Mouse (Mus musculus): Measurements from ENCODE around the gene Hint1.
"Not testable (repeated sequence)": the region's sequence is repeated elsewhere in the genome, so short reads cannot be mapped to it uniquely, and the experiment has no call there.

Hint1 gene

DNA sequence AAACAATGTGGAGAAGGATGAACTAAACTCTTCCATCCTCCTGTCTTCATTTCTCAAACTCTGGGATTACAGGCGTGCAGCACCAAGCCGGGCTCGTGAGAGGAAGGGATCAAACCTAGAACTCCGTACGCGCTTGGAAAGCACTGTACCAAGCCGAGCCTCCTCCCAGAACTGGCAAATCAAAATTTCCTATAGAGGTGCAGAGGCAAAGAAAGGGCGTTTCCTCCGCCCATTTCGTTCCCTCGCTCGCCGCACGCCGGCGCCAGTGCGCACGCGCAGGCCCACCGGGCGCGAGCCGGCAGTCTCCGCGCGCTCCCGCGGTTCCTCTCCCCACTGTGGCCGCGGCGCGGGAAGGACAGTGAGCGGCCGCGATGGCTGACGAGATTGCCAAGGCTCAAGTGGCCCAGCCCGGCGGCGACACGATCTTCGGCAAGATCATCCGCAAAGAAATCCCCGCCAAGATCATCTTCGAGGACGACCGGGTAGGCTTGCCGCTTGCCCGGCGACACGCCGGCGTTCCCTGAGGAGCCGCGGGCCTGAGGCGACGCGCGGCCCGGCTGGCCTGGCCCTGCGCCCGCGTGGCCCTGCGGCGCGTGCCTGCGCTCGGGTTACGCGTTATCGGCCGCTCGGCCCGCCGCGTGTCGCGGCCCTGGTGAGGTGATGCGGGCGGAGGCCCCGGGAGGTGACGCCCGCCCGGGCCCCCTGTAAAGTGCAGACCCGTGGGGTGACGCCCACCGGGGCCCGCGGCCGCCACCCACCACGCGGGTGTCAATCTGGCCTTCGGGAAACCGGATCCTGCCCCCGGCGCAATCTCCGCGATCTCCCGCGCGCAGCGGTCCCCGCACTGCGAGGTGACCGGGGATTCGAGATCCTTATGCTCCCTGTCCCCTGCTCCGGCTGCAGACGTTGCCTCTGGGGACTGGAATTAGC, at the start of gene Hint1:
TSS of gene Hint1 (plus strand) at position 265 of the 930 bp plus-strand sequence.
- DNase-seq = peak; percentile 92 to 94

DNA sequence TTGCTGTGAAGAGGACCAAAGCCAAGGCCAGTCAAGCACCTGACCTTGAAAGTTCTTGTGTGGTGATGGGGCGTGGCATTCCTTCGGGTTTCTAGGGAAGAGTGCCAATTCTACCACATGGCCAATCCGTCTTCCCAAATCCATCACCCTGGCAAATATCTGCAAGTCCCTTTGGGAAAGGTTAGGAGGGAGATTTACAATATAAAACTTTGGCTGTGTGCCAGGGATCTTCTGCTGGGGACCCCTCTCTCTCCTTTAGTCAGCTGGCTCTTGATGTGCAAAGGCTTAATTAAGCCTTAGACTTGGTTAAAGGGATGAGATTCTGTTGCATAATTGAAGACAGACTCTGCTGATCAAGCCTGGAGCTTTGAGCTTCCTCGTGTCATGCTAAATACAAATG, 48.7 kb upstream of the Hint1 start:
- DNase-seq = no peak

DNA sequence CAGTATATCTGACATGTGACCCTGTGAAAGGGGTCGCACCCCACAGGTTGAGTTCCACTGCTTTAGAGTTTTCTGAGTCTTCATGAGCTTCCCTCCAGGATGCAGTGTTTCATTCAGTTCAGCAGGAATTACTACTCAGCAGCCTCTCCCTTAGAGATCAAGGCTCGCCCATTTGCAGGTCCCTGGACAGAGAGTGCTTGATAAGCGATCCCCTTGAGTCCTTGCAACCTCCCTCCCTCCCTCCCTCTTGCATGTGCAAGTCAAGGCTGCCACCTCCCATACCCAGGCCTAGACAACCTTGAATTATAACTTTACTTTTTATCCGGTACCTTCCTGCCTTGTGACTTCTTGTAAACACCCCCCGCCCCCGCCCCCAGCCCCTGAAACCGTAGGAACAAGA, 46.7 kb upstream of the Hint1 start:
- no peak for DNase-seq

DNA sequence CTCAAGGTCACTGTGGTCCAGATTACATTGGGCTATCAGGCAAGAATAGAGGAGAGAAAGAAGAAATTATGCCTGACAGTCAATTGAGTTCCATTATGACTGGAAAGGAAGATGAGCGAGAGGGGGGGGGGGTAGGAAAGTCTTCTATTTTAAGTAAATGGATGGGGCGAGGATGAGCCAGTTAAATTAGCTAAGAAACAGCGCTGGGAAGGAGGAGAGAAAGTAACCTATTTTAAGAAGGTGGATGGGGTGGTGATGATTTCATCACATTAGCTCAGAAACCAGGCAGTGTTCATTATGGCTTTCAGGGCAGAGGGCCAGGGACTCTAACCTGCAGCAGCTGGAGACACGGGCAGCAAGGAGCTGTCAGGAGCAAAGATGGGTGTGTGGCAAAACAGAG, 42.7 kb upstream of the Hint1 start:
- DNase-seq = no peak

- no peak for DNase-seq
Measured at GRCm38 (mm10) chr11:54825774-54826173, 40.4 kb upstream of the Hint1 start.

GRCm38 (mm10) chr11:54826819-54827218, 39.4 kb upstream of the Hint1 start:
- no peak for DNase-seq

GRCm38 (mm10) chr11:54833833-54834232, 32.4 kb upstream of the Hint1 start:
- no peak for DNase-seq

DNA sequence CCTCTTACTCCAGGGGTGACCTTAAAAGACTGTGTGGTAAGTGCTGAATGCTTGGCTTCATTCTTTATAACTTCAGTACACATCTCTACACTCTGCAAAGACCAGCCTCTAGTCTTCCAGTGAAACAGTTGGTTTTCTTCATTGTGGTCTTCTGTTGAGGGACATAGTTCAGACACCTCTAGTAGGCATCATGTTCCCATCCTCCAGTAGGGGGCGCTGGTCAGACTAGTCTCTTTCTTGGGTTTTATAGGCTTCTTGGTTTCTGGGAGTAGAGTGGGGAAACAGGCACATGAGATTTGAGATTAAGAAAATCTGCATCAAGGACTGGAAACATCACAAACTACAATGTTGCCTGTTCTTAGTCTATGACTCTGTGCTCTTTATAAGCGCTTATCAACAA, 31.6 kb upstream of the Hint1 start:
- no peak for DNase-seq

- DNase-seq = no peak
Measured at GRCm38 (mm10) chr11:54836106-54836505, 30.1 kb upstream of the Hint1 start.

DNA sequence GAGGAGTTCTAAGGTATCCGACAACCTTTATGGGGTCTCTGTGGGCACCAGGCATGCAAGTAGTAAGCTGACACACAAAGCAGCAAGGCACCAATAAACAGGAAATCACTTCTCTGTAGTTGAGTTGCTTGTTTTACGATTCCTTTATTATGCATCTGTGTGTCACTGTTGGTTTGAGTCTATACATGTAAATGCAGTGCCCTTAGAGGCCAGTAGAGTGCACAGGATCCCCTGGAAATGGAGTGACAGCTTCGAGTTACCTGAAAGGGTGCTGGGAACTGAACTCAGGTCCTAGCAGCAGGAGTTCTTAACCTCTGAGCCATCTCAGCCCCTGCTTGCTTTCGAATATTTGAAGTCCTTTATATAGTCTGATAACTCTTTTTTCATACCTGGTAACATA, 26.5 kb upstream of the Hint1 start:
- no peak for DNase-seq

DNA sequence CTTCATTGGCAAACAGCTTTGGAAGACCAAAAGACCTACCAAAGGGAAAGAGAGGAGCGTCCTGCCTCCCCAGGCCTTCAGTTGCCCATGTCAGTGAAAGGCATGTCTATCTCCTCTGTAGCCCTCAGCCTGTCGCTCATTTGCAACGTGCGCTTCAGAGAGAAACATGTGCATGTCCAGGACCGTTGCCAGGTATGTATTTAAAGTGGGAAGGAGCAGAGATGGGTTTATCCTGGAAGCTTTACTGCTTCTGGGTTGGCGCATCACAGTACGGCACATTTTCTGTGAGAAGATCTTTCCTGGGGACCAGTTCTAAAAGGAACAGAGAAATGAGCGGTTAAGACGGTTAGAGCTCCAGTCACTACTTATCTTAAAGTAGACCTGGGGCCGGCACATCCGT, 25.3 kb upstream of the Hint1 start:
- no peak for DNase-seq

GRCm38 (mm10) chr11:54844424-54844823, 21.8 kb upstream of the Hint1 start:
- peak; percentile 18 to 19 for DNase-seq

- DNase-seq = no peak
Measured at GRCm38 (mm10) chr11:54844959-54845358, 21.2 kb upstream of the Hint1 start.

DNA sequence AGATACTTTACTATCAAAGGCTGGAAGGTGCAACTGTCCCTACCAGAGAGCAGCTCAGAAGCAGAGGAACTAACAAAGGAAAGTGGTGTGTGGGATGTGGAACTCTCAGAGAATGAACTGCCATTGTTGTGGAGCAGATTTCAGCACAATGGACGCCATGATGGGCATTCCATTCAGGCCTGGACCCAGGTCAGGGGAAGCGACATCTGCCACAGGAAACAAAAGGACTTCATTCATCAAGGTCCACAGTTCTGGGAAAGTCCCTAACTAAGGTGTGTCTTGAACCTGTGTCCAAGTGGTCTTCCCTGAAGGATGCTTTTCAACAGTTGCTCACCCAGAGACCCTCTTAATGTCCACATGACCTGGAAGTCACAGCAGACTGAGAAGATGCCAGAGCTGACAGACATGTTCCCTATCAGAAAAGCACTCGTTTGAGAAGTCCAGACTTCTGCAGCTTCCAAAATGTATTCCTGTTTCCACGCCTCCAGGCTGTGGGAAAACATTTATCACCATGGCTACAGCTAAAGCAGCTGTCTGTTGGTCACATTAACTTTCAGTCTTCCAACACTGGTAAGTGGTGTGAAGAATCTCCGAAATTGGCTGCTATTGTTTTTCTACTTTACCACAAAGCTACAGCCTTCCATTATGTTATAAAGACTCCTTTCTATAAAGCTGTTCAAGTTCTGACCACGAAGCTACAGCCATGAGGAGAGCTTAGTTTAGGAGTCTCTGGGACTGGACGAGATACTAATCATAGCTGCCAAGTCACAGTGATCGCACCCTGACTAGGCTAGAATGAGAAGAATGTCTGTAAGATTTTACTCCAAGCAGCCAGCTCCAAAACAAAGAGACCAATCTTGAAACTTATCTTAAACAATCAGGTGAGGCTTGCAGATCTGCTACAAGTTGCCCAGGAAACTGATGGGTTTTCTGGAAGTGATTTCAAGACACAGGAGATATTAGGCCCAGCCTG, 20.4 kb upstream of the Hint1 start:
- DNase-seq = no peak

GRCm38 (mm10) chr11:54849961-54850758, 16.0 kb upstream of the Hint1 start:
- peak in 1 of 2 experiments; percentile 21 for DNase-seq

DNA sequence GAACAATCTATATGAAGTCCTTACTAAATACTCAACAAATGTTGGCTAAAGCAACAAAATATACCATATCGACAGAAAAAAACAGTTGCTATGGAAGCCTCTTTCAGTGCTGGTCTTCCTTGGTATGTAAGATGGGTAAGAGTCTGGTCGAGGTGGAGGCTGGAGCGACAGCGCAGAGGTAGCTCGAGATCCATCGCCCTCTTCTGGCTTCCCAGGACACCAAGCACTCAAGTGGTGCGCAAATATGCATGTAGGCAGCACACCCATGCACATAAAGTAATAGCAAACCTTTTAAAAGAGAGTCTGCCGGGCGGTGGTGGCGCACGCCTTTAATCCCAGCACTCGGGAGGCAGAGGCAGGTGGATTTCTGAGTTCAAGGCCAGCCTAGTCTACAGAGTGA, 14.5 kb upstream of the Hint1 start:
- no peak for DNase-seq

DNA sequence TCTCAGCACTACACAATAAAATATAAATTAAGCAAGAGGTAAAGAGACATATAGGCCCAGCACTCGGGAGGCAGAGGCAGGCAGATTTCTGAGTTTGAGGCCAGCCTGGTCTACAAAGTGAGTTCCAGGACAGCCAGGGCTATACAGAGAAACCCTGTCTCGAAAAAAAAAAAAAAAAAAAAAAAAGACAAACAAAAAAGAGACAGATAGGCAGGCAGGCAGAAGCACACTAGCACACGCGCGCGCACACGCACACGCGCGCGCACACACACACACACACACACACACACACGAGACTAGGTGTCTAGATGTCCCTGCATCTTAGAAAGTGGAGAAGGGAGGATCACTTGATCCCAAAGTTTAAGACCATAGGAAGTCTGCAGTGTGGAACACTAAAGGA, 7.3 kb upstream of the Hint1 start:
- DNase-seq = not testable (repeated sequence)

- DNase-seq = no peak
Measured at GRCm38 (mm10) chr11:54859322-54860165, 6.6 kb upstream of the Hint1 start.

DNA sequence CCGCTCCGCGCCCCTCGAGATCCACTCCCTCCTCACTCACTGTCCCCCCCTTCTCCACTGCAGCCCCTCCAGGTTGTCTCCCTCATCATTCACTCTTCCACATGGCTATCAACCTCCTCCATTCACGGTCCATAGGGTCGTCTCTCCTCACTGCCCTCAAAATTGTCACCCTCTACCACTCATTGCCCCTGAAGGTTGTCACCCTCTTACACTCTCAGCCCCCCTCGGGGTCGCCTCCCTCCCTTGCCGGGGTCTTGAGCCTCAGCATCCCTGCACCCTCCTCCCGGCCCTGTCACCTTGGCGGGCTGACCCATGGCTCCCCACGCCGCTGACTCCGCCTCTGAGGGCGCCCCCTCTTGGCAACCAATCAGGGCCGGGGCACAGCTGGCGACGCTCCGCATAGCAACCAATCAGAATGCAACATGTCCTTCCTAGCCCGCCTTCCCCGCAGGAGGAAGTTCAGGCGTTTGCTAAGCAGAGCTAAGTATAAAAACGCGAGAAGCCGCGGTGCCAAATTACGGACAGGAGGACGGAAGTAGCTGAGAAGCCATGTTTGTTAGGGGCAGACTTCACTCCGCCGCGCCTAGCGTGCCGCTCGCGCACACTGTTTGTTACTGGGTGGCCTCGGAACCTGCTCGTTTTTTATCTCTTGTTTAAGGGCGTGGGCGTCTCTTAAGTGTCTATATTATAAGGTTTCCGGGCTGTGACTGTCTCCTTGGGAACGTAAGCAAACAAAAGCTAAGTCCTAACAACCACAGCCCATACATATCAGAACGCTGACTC, 5.7 kb upstream of the Hint1 start, which contains the start of gene Lyrm7:
TSS of gene Lyrm7 (minus strand) at position 661 of the 783 bp plus-strand sequence.
- peak; percentile 98 to 99 for DNase-seq

Data from lung, adult 18-20 months (tissue).